Mouse (Mus musculus) G1E (cell line): ENCODE measurements around the gene Sgcb. TPM values are rescaled to one million over a fixed set of nuclear protein-coding genes. Genes with fewer than 3 reads are reported as not detected.

ENCODE experiments used
- ATAC-seq: 2 replicates; pipeline ENCODE4 v1.8.0; 2016; ENCODE audit warnings: mild to moderate bottlenecking; ENCODE audit not compliant: insufficient number of reproducible peaks, poor library complexity, low FRiP score, severe bottlenecking; ENCODE audit errors: extremely low read depth
- DNase-seq: peaks from one replicate; pipeline ENCODE4 v3.0.0; 2012; ENCODE audit warnings: low spot score
- H3K27me3 ChIP-seq: 2 replicates; pipeline ENCODE4 v1.6.1; 2012; ENCODE audit warnings: mild to moderate bottlenecking, low read length, inconsistent platforms; ENCODE audit not compliant: insufficient read depth
- H3K36me3 ChIP-seq: replicated peaks from 2 replicates; pipeline ENCODE3; 2012; ENCODE audit warnings: mild to moderate bottlenecking, inconsistent platforms
- H3K4me1 ChIP-seq: 2 replicates; pipeline ENCODE4 v1.6.1; 2012; ENCODE audit warnings: low read depth, low read length, inconsistent platforms, mixed read lengths; ENCODE audit not compliant: insufficient read depth
- H3K4me3 ChIP-seq: 2 replicates; pipeline ENCODE4 v1.5.1; 2012; ENCODE audit warnings: low read depth, mild to moderate bottlenecking, inconsistent platforms, low read length, moderate library complexity, mixed read lengths
- H3K9me3 ChIP-seq: replicated peaks from 2 replicates; pipeline ENCODE4 v1.6.1; 2012; ENCODE audit warnings: inconsistent platforms
- CTCF ChIP-seq: IDR thresholded peaks from 2 replicates; pipeline ENCODE4 v1.5.1; 2012; ENCODE audit warnings: low read depth, low read length, inconsistent platforms, mixed read lengths
- GATA1 ChIP-seq: IDR thresholded peaks from 2 replicates; pipeline ENCODE4 v1.6.1; 2012; ENCODE audit warnings: borderline replicate concordance, low read length, inconsistent platforms, mixed read lengths
- GATA2 ChIP-seq: IDR thresholded peaks from 2 replicates; pipeline ENCODE4 v1.6.1; 2012; ENCODE audit warnings: low read depth, low read length, inconsistent platforms, borderline replicate concordance
- POLR2AphosphoS5 ChIP-seq: IDR thresholded peaks from 2 replicates; pipeline ENCODE4 v1.6.1; 2012; ENCODE audit warnings: low read depth, low read length, inconsistent platforms; ENCODE audit not compliant: insufficient replicate concordance
- TAL1 ChIP-seq: conservative IDR thresholded peaks from 2 replicates; pipeline ENCODE4 v1.6.1; 2012; ENCODE audit warnings: low read depth, low read length, inconsistent platforms, mixed read lengths
- polyA plus RNA-seq: library from polyadenylated mRNA; stranded (reverse); fragments of >175 nt; gene quantifications from 2 replicates; pipeline ENCODE4 v1.2.3, GENCODE M21; 2012
- total RNA-seq, 2 experiments: library from RNA; stranded (forward) in 1 of 2; stranded (reverse) in 1 of 2; fragments of 200-1000 nt in 1 of 2; fragments of >200 nt in 1 of 2; fragmentation: Nextera tagmentation in 1 of 2; gene quantifications; 2 replicates each; pipeline ENCODE4 v1.2.3; 2014 to 2017

The Sgcb gene
- total and polyA plus RNA-seq, 3 experiments = 0.04 to 0.44 TPM; not detected in 1

DNA sequence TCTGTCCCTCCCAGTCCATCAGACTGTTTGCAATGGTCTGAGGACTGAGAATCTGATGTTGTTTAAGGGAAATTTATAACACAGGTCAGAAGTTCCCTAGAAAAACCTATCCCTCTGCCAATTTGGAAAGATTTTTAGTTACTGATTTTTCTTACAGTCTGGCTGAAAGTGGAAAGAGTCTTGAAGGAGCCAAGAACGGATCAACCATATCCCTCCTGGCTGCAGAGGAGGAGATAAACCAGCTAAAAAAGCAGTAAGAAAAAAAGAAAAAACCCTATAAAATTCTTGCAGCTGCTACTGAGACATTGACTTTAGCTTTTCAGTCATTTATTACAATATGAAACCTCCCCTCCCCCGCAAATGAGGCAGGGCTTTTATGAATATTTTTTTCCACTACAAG is 19.1 kb upstream of the Sgcb start:
- peaks cover 10% of the 10 kb centered on the region for H3K27me3 ChIP-seq
- no peak overlapping the region for H3K4me3 ChIP-seq
- H3K4me1 ChIP-seq = no peaks in the 10 kb centered on the region
- TF ChIP-seq GATA2 (no peak), POLR2AphosphoS5 (no peak), CTCF (no peak)
- ATAC-seq = no peak
- H3K9me3 ChIP-seq = no peaks in the 10 kb centered on the region
- no peak for DNase-seq
- H3K36me3 ChIP-seq = no peaks in the 10 kb centered on the region

DNA sequence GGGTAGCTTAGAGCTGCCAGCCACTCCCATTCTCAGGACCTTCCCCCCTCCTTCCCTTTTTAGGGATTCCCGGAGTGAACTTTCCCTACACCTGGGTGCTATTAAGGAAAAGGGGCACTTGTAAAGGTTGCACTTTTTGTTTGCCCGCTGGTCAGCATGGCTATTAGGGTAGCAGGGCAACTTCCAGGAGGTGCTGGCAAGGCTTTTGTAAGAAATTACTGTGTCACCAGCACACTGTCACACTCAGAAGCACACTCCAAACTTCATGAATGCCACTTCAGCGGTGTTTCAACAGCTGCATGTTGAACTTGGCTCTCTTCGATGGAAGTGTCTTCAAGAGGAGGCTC is 4.2 kb upstream of the Sgcb start:
- TF ChIP-seq POLR2AphosphoS5 (no peak), GATA1 (no peak), GATA2 (no peak), CTCF (no peak), TAL1 (no peak)
- peaks cover 6% of the 10 kb centered on the region for H3K9me3 ChIP-seq
- peaks cover 13% of the 10 kb centered on the region for H3K4me1 ChIP-seq
- no peaks in the 10 kb centered on the region for H3K36me3 ChIP-seq
- peaks cover 33% of the 10 kb centered on the region for H3K27me3 ChIP-seq
- DNase-seq = no peak
- no peak for ATAC-seq
- no peak overlapping the region for H3K4me3 ChIP-seq

DNA sequence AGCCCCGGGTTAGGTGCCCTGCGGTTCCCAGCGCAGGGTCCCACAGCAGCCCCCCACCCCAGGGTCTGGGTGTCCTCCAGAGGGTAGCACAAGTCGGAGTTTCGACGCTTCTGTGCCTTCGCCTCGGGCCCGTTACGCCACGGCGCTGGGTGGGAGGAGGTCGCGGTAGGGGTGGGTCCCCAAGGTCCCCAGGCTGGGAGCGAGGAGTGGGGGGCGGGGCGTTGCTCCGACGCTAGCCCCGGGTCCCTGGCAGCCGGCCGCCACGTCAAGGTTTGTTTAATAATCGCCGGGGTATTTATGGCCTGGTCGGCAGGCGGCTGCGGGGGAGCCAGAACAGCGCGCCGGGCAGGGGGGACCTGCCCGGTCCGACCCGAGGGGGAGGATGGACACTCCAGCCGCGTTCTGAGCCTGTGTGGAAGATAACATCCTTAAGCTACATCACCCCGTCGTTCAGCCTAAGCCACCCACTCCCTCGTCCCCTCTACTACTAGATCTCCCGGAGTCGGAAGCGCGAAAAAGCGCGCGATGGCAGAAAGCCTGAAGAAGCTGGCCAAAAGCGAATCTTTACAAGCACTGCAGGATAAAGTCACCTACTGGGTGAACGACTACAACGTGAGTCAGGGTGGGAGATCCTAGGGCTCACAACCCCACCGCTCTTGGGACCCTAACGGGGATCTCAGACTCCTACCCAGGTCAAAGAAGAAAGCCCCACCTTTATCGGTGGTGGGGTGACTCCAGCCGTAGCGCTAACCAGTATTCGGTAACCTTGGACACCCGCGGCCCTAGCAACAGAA is 3.7 kb upstream of the Sgcb start, which contains the start of gene Spata18:
TSS of gene Spata18 (plus strand) at position 319 of the 794 bp plus-strand sequence.
- TF ChIP-seq GATA1 = no peak
- no peak for TF ChIP-seq POLR2AphosphoS5
- Histone ChIP-seq H3K36me3 (no peaks in the 10 kb centered on the region), H3K4me1 (peaks cover 13% of the 10 kb centered on the region), H3K27me3 (peaks cover 33% of the 10 kb centered on the region), H3K9me3 (peaks cover 6% of the 10 kb centered on the region), H3K4me3 (peak within 1 kb of the TSS; percentile 65)
- no peak for ATAC-seq
- no peak for DNase-seq

DNA sequence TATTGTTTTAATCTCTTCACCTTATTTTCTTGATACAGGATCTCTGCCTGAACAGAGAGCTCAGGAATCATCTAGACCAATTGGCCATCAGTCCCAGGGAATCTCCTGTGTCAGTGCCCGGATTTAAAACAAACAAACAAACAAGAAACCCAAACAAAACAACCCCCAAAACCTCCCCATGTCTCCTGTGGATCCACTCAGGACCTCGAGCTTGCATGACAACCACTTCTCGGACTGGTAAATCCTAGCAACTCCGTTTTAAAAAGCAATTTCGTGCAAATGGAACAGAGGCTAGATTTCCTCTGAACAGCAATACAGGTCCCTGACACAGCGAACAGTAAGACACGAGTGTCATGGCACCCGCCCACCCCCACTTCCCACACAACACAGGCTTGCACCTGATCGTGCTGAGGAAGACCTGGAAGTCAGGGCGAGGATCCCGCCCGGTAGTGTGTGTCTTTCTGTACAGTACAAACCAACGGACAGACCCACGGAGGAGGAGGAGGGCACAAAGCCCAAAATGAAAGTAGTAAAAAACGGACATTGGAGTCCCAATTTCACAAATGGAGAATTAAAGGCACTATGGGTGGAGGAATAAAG is 2.9 kb upstream of the Sgcb start:
- Histone ChIP-seq H3K4me3 (peak overlapping the region; percentile 65), H3K36me3 (no peaks in the 10 kb centered on the region), H3K9me3 (peaks cover 6% of the 10 kb centered on the region), H3K27me3 (peaks cover 33% of the 10 kb centered on the region), H3K4me1 (peaks cover 13% of the 10 kb centered on the region)
- ATAC-seq (no peak), DNase-seq (peak; percentile 35)
- TF ChIP-seq CTCF (no peak), TAL1 (no peak), POLR2AphosphoS5 (no peak), GATA1 (no peak), GATA2 (no peak)

DNA sequence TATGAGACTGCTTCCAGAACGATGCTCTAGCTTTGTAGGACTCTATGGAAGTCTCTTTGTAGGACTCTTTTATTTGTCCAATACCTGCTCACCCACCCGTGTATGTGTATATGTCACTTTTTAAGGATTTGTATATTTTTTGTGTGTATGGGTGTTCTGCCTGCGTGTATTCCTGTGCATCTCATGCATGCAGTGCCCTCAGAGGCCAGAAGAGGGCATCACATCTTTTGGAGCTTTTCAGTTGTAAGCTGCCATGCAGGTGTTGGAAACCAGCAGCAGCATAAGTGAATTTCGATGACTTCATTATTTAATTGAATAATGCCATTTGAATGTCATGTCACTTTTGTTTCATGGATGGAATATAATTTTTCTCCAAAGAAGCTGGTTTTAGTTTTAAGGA is 5.5 kb downstream of the Sgcb start:
- Histone ChIP-seq H3K4me3 (no peak overlapping the region), H3K27me3 (peaks cover 18% of the 10 kb centered on the region), H3K9me3 (no peaks in the 10 kb centered on the region), H3K36me3 (no peaks in the 10 kb centered on the region), H3K4me1 (peaks cover 18% of the 10 kb centered on the region)
- DNase-seq (no peak), ATAC-seq (no peak)
- no peak for TF ChIP-seq POLR2AphosphoS5
- TF ChIP-seq CTCF = peak; percentile 32; the same call in 1 of the 2 replicates
- TF ChIP-seq GATA1 = no peak
- no peak for TF ChIP-seq GATA2
- TF ChIP-seq TAL1 = no peak

DNA sequence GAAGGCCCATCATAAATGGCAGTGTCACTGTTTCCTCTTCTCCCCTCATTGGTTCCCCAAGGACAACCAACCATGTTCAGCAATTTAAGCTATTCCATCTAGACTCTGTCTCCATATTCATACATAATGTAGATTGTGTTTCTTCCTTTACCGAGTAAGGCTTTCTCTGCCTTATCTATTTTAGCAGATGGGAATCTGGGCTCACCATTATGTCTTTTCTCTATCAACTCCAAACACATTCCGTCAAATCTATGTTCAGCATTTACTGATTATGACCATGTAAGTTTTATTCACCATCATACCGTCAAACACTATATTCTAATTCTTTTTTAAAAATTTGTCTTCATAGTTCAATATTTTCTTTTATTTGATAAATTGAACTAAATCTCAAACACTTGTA is 6.5 kb downstream of the Sgcb start:
- no peak; the same call in 1 of the 2 replicates for ATAC-seq
- H3K4me1 ChIP-seq = peaks cover 18% of the 10 kb centered on the region
- no peaks in the 10 kb centered on the region for H3K36me3 ChIP-seq
- H3K9me3 ChIP-seq = no peaks in the 10 kb centered on the region
- H3K27me3 ChIP-seq = peaks cover 20% of the 10 kb centered on the region
- no peak for TF ChIP-seq TAL1
- no peak for TF ChIP-seq POLR2AphosphoS5
- no peak overlapping the region for H3K4me3 ChIP-seq
- no peak for DNase-seq
